Mouse (Mus musculus): Measurements from ENCODE around the gene Zfp108. TPM values are rescaled to one million over a fixed set of nuclear protein-coding genes. Genes with fewer than 3 reads are reported as not detected.

Gene Zfp108
- polyA plus RNA-seq, 1 experiment: not detected

DNA sequence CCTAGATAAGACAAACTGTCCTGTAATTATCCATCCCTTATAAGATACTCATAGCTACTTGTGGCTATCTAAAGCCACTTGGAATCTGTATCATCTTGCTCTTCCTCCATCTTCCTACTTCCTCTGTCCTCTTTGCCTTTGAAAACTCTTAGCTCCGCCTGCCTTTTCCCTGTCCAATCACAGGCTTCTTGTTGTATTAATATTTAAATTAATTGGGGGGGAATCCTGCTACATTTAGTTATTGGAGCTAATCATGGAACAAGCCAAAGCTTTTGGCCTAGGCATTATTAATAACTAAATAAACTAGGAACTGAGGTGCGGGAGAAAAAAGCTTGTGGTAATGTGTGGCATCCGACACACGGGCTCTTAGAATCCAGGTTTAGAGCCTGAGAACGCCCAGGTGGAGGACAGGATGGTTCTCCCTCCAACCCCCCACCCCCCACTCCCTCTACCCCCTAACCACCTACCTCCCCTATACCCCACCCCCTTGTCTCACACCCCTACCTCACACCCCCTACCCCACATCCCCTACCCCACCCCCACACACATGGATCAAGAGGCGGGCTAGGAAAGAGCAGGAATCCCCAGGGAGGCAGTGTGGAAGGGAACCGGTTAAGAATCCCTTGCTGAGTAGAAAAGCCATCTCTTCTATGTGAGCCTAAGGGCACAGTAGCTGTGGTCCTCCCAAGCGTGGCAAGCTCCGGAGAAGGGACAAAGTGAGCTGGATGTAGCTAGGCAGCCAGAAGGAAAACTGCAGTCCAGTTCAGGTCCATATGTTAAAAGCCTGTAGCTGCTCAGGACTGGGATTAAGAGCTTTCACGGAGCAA is 25.6 kb downstream of the Zfp108 start:
- H3K4me3 ChIP-seq (replicated peaks): no peak overlapping the region
- no peaks in the 10 kb centered on the region for H3K4me1 ChIP-seq (ENCODE audit: control insufficient read depth)
- no peaks in the 10 kb centered on the region; the same call in 1 of the 2 replicates for H3K9me3 ChIP-seq (ENCODE audit: control insufficient read depth, low read length)
- no peaks in the 10 kb centered on the region; the same call in 1 of the 2 replicates for H3K36me3 ChIP-seq (ENCODE audit: control insufficient read depth)
- TF ChIP-seq GATA1 (IDR thresholded peaks at IDR 0.05; ENCODE audit: low read length) (no peak), TAL1 (IDR thresholded peaks at IDR 0.05; ENCODE audit: low read length) (no peak)
- no peaks in the 10 kb centered on the region for H3K27me3 ChIP-seq (ENCODE audit: control insufficient read depth)

DNA sequence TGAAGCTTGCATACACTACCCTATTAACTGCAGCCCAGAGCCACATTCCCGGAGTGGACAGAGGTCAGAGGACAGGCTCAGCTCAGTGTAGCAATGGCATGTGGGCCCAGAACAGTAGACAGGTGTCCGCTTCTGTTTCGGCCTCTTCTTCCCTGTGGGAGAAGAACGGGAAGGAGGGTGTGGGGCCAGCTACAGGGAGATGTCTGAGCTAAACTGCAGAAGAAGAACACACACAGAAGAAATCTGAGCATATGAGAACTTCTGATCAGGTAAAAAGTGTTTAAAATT is 26.2 kb downstream of the Zfp108 start:
- TF ChIP-seq TAL1 (IDR thresholded peaks at IDR 0.05; ENCODE audit: low read length): no peak
- no peak for TF ChIP-seq GATA1 (IDR thresholded peaks at IDR 0.05; ENCODE audit: low read length)
- Histone ChIP-seq H3K27me3 (ENCODE audit: control insufficient read depth) (no peaks in the 10 kb centered on the region), H3K36me3 (ENCODE audit: control insufficient read depth) (no peaks in the 10 kb centered on the region), H3K4me1 (ENCODE audit: control insufficient read depth) (no peaks in the 10 kb centered on the region), H3K4me3 (replicated peaks) (no peak overlapping the region), H3K9me3 (ENCODE audit: control insufficient read depth, low read length) (no peaks in the 10 kb centered on the region; the same call in 1 of the 2 replicates)

DNA sequence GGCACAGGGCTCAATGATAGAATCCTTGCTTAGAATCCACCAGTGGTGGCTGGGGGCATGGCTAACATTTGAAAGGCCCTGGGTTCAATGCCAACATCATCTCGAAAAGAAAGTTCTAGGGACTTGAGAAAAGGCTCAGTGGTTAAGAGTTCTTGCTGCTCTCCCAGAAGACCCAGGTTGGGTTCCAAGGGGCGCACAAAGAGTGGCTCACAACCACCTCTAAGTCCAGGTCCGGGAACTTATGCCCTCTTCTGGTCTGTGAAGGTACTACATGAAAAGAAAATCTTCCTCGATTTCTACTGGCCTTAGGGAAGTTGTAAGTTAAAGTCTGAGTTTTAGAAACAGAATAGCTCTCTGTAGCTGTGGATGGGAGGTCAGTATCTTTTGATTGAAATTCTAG is 31.5 kb downstream of the Zfp108 start:
- TF ChIP-seq GATA1 (IDR thresholded peaks at IDR 0.05; ENCODE audit: low read length): no peak
- TF ChIP-seq TAL1 (IDR thresholded peaks at IDR 0.05; ENCODE audit: low read length): no peak
- Histone ChIP-seq H3K9me3 (ENCODE audit: control insufficient read depth, low read length) (no peaks in the 10 kb centered on the region; the same call in 1 of the 2 replicates), H3K27me3 (ENCODE audit: control insufficient read depth) (no peaks in the 10 kb centered on the region), H3K4me1 (ENCODE audit: control insufficient read depth) (no peaks in the 10 kb centered on the region; the same call in 1 of the 2 replicates), H3K4me3 (replicated peaks) (no peak overlapping the region), H3K36me3 (ENCODE audit: control insufficient read depth) (peaks cover 7% of the 10 kb centered on the region)

DNA sequence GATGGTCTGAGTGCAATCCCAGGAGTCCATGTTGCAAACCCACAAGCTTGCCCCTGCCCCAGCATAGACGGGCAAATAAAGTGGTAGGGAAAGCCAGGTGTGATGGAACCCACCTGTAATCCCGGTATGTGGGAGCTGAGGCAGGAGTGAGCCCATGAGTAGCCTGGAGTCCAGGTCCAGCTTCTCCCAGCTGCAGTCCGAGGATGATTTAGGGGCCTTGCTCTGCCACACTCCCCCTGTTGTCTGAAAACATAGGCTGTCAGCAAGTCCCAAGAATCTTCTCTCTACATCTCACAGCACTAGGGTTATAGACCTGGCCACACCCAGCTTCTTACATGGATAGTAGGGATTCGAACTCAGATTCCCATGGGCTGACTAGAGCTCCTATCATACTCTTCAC is 32.3 kb downstream of the Zfp108 start:
- Histone ChIP-seq H3K36me3 (ENCODE audit: control insufficient read depth) (peaks cover 16% of the 10 kb centered on the region), H3K4me3 (replicated peaks) (no peak overlapping the region), H3K27me3 (ENCODE audit: control insufficient read depth) (no peaks in the 10 kb centered on the region), H3K4me1 (ENCODE audit: control insufficient read depth) (no peaks in the 10 kb centered on the region; the same call in 1 of the 2 replicates), H3K9me3 (ENCODE audit: control insufficient read depth, low read length) (peaks cover 7% of the 10 kb centered on the region; the same call in 1 of the 2 replicates)
- TF ChIP-seq GATA1 (IDR thresholded peaks at IDR 0.05; ENCODE audit: low read length) (no peak), TAL1 (IDR thresholded peaks at IDR 0.05; ENCODE audit: low read length) (no peak)

DNA sequence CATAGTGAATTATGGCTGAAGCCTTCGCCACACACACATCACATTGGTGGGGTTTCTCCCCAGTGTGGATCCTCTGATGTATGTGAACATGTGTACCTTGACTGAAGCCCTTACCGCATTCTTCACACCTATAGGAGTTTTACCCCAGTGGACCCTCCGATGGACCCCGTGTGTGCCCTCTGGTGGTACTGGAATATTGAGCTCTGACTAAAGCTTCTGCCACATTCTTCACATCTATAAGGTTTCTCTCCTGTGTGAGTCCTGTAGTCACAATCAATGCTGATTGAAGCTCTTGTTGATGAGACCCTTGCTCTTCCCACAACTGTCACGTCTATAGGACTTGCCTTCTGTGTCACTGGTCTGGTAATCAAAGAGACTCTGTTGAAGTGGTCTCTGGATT is 33.1 kb downstream of the Zfp108 start:
- Histone ChIP-seq H3K4me3 (replicated peaks) (no peak overlapping the region), H3K9me3 (ENCODE audit: control insufficient read depth, low read length) (peaks cover 7% of the 10 kb centered on the region; the same call in 1 of the 2 replicates), H3K4me1 (ENCODE audit: control insufficient read depth) (no peaks in the 10 kb centered on the region; the same call in 1 of the 2 replicates), H3K36me3 (ENCODE audit: control insufficient read depth) (peaks cover 22% of the 10 kb centered on the region), H3K27me3 (ENCODE audit: control insufficient read depth) (no peaks in the 10 kb centered on the region)
- TF ChIP-seq GATA1 (IDR thresholded peaks at IDR 0.05; ENCODE audit: low read length) (no peak), TAL1 (IDR thresholded peaks at IDR 0.05; ENCODE audit: low read length) (no peak)

DNA sequence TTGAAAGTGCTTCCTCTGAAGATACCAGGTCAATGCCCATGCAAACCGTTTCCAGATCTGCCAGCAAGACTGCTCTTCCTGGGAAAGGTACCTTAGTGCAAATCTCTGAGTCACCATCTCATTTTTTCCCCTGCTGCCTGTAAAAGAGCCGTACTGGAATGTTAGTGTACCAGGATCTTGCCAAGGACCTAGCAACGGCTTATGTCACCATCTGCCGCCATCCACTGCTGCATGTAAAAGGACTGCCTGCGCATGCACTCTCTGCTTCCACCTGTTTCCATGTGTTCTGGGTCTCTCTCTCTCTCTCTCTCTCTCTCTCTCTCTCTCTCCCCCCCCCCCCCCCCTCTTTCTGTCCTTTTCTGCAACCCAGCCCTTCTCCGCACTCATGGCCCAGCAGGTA is 33.9 kb downstream of the Zfp108 start:
- no peaks in the 10 kb centered on the region for H3K27me3 ChIP-seq (ENCODE audit: control insufficient read depth)
- TF ChIP-seq GATA1 (IDR thresholded peaks at IDR 0.05; ENCODE audit: low read length) (no peak), TAL1 (IDR thresholded peaks at IDR 0.05; ENCODE audit: low read length) (no peak)
- H3K36me3 ChIP-seq (ENCODE audit: control insufficient read depth): peaks cover 25% of the 10 kb centered on the region
- no peak overlapping the region for H3K4me3 ChIP-seq (replicated peaks)
- H3K4me1 ChIP-seq (ENCODE audit: control insufficient read depth): peaks cover 3% of the 10 kb centered on the region; the same call in 1 of the 2 replicates
- H3K9me3 ChIP-seq (ENCODE audit: control insufficient read depth, low read length): peaks cover 7% of the 10 kb centered on the region; the same call in 1 of the 2 replicates

DNA sequence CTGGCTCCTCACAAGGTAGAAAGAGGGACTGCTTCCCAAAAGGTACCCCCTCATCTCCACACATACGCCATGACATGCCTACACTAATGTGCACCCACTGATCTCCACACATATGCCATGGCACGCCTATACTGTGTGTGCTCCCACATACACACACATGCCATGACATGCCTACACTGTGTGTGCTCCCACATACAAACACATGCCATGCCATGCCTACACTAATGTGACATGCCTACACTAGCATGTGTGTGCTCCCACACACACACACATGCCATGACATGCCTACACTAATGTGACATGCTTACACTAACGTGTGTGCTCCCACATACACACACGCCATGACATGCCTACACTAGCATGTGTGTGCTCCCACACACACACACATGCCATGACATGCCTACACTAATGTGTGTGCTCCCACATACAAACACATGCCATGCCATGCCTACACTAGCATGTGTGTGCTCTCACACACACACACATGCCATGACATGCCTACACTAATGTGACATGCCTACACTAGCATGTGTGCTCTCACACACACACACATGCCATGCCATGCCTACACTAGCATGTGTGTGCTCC is 35.6 kb downstream of the Zfp108 start:
- Histone ChIP-seq H3K36me3 (ENCODE audit: control insufficient read depth) (peaks cover 31% of the 10 kb centered on the region), H3K4me1 (ENCODE audit: control insufficient read depth) (peaks cover 5% of the 10 kb centered on the region; the same call in 1 of the 2 replicates), H3K27me3 (ENCODE audit: control insufficient read depth) (no peaks in the 10 kb centered on the region), H3K4me3 (replicated peaks) (no peak overlapping the region), H3K9me3 (ENCODE audit: control insufficient read depth, low read length) (peaks cover 7% of the 10 kb centered on the region; the same call in 1 of the 2 replicates)
- TF ChIP-seq GATA1 (IDR thresholded peaks at IDR 0.05; ENCODE audit: low read length) (no peak), TAL1 (IDR thresholded peaks at IDR 0.05; ENCODE audit: low read length) (no peak)

DNA sequence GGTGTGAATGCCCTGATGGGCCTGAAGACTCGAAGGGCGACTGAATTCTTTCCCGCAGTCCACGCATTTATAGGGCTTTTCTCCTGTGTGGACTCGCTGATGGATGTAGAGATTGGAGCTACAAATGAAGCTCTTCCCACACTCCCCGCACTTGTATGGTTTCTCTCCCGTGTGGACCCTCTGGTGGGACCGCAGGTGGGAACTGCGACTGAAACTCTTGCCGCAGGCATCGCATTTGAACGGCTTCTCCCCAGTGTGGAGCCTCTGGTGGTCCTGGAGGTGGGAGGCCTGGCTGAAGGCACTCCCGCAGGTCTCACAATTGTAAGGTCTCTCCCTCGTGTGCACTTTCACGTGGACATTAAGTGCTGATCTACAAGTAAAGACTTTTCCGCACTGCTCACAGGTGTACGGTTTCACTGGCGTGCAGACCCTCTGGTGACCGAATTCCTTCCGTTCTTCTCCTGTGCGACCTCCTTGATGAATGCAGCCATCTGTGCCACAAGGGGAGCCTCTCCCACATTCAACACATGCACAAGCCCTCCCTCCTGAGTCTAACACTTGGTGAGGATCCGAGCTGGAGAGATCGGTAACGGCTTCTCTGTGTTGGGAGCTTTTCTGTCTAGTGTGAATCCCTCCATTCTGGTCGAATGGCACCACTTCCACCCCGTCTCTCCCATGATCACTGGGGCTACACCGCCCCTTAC is 36.9 kb downstream of the Zfp108 start:
- no peaks in the 10 kb centered on the region for H3K27me3 ChIP-seq (ENCODE audit: control insufficient read depth)
- H3K36me3 ChIP-seq (ENCODE audit: control insufficient read depth): peaks cover 42% of the 10 kb centered on the region
- H3K9me3 ChIP-seq (ENCODE audit: control insufficient read depth, low read length): peaks cover 7% of the 10 kb centered on the region; the same call in 1 of the 2 replicates
- peaks cover 5% of the 10 kb centered on the region; the same call in 1 of the 2 replicates for H3K4me1 ChIP-seq (ENCODE audit: control insufficient read depth)
- TF ChIP-seq GATA1 (IDR thresholded peaks at IDR 0.05; ENCODE audit: low read length) (no peak), TAL1 (IDR thresholded peaks at IDR 0.05; ENCODE audit: low read length) (no peak)
- no peak overlapping the region for H3K4me3 ChIP-seq (replicated peaks)

Data from erythroblast, embryonic 14.5 days (primary cell).